Mouse (Mus musculus): ENCODE measurements around the gene Gm12185.
"Not testable (repeated sequence)": the region's sequence is repeated elsewhere in the genome, so short reads cannot be mapped to it uniquely, and the experiment has no call there.

Gene Gm12185

GRCm38 (mm10) chr11:48991740-48992520, at the start of gene Gm12185:
Gene Gm12185 (minus strand): TSS chr11:48992226.
- not testable (repeated sequence) for DNase-seq (ENCODE audit: low spot score in 2 of 2)

DNA sequence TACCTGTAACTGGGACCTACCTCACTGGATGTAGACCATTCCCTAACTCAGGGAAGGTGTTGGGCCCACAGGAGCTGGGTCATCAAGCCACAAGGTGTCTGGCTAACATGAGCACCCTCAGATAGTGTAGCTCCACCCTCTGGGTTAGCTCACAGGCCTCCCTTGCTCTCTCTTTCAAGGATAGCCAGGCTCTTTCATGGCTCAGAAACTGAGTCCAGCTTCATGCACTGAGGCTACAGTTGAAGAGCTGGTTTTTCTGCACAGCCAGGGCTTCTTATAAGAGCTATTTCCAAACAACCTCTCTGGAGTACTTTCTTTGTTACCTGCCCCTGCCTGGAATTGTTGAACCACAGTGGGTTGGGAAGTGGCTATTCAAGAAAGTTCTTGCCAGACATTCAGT, 20.0 kb upstream of the Gm12185 start:
- not testable (repeated sequence) for DNase-seq (ENCODE audit: low spot score in 2 of 2)

- not testable (repeated sequence) for DNase-seq (ENCODE audit: low spot score in 2 of 2)
Observed at GRCm38 (mm10) chr11:49006785-49007184, 14.8 kb upstream of the Gm12185 start.

DNA sequence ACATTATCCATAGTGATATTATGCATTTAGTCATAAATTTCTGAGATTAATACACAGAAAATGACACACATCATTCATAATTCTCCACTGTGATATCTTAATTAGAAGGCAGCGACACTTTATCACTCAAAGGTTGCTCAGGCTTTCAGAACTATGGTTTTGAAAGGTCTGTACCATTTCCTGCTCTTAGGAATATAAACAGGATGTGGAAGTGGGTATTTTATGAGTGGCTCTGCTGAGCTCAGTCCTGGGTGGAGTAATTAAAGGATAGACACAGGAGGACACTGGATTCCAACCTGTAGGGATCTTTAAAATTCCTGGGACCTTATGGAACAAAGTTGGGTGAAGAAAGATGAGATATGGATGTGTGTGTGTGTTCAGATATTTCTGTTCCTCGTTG, 14.3 kb upstream of the Gm12185 start:
- not testable (repeated sequence) for DNase-seq (ENCODE audit: low spot score in 2 of 2)

DNA sequence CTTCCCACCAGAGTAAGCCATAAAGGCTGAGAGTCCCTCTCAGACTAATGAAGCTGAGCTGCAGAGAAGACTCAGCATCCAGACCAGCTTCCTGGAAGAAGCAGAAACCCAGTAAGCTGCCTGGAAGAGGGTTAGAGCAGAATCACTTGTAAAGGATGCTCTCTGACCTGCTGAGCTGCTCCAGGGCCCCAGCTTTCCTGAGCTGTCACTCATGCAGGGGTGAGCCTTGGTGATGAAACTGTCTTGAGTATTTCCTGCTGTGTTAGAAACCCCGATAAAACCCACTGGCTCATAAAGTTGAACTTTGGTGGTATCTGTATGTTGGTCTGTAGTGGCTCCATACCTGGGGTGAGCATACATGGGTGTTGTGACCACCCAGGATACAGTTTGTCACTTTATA, 8.4 kb upstream of the Gm12185 start:
- not testable (repeated sequence) for DNase-seq (ENCODE audit: low spot score in 2 of 2)

DNA sequence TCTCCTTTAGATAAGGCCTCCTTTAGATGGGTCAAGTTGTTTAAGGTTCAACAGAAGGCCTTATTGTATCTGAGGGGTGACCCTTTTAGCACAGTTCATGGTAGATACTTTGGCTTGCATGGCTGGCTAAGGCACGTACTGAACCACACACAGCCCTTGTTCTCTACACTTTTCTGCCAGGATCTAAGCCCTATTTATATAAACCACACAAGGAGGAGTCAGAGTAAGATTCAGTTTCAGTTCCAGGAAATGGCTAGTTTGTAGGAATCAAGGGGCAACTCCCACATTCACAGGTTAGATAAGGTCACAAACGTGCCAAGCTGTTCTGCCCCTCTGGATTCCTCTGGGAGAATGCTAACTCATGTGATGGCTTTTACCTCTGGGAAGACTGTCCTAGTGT, 2.0 kb upstream of the Gm12185 start, which contains the start of gene Tgtp1:
TSS of gene Tgtp1 (minus strand) at position 155 of the 400 bp plus-strand sequence.
- not testable (repeated sequence) for DNase-seq (ENCODE audit: low spot score in 2 of 2)

DNA sequence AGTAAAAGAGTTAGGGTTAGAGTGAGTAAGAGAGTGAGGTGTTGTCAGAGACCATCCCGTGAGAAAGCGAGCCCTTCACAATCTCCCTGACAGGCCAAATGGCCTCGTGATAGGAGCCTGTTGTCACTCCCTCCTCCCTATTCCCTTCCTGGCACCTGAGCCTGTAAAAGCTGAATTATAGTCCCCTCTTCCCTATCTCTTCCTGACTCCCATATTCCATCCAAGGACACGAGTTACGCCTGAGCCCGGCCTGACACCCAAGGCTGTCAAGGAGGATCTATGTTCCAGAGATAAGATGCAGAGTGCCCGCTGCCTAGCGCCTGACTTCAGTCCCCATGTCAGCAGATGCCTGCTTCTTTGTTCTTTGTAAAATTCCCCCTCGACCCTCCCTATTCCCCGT, 1.3 kb upstream of the Gm12185 start:
- not testable (repeated sequence) for DNase-seq (ENCODE audit: low spot score in 2 of 2)

GRCm38 (mm10) chr11:48989981-48990380, 2.0 kb downstream of the Gm12185 start:
- not testable (repeated sequence) for DNase-seq (ENCODE audit: low spot score in 2 of 2)

GRCm38 (mm10) chr11:48988219-48988618, 3.8 kb downstream of the Gm12185 start:
- DNase-seq (ENCODE audit: low spot score in 2 of 2) = not testable (repeated sequence)

GRCm38 (mm10) chr11:48982848-48983247, 9.2 kb downstream of the Gm12185 start:
- not testable (repeated sequence) for DNase-seq (ENCODE audit: low spot score in 2 of 2)

GRCm38 (mm10) chr11:48980052-48980451, 12.0 kb downstream of the Gm12185 start:
- DNase-seq (ENCODE audit: low spot score in 2 of 2) = not testable (repeated sequence)

- DNase-seq (ENCODE audit: low spot score in 2 of 2) = not testable (repeated sequence)
Observed at GRCm38 (mm10) chr11:48979251-48979650, 12.8 kb downstream of the Gm12185 start, which contains the start of gene 9930111J21Rik1. Gene 9930111J21Rik1 (minus strand): TSS chr11:48979398.

- not testable (repeated sequence) for DNase-seq (ENCODE audit: low spot score in 2 of 2)
Observed at GRCm38 (mm10) chr11:48978240-48978939, 13.6 kb downstream of the Gm12185 start, which contains the start of gene Olfr56. Gene Olfr56 (plus strand): TSS chr11:48978889.

GRCm38 (mm10) chr11:48974686-48975085, 17.3 kb downstream of the Gm12185 start:
- DNase-seq (ENCODE audit: low spot score in 2 of 2) = not testable (repeated sequence)

DNA sequence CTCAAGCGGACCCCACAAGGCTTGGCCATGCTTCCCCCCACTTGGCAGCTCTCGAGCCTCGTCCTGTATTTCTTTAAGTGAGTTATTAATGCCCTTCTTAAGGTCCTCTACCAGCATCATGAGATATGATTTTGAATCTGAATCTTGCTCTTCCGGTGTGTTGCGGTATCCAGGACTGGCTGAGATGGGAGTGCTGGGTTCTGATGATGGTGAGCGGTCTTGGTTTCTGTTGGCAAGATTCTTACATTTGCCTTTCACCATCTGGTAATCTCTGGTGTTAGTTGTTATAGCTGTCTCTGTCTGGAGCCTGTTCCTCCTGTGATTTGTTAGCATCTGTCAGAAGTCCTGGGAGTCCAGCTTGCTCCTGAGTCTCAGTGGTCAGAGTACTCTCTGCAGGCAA, 45.9 kb downstream of the Gm12185 start, which contains the start of gene Psme2b:
TSS of gene Psme2b (minus strand) at position 101 of the 400 bp plus-strand sequence.
- DNase-seq (ENCODE audit: low spot score in 2 of 2) = not testable (repeated sequence)

DNA sequence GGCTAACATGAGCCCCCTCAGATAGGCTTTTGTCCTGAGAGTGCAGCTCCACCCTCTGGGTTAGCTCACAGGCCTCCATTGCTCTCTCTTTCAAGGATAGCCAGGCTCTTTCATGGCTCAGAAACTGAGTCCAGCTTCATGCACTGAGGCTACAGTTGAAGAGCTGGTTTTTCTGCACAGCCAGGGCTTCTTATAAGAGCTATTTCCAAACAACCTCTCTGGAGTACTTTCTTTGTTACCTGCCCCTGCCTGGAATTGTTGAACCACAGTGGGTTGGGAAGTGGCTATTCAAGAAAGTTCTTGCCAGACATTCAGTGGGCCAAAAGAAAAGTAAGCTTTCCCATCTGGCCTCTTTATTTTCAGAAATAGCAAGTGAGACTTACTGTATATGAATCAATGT, 52.7 kb downstream of the Gm12185 start:
- DNase-seq (ENCODE audit: low spot score in 2 of 2) = not testable (repeated sequence)

- not testable (repeated sequence) for DNase-seq (ENCODE audit: low spot score in 2 of 2)
Observed at GRCm38 (mm10) chr11:48935291-48935690, 56.7 kb downstream of the Gm12185 start.

GRCm38 (mm10) chr11:48933923-48934322, 58.1 kb downstream of the Gm12185 start:
- not testable (repeated sequence) for DNase-seq (ENCODE audit: low spot score in 2 of 2)

DNA sequence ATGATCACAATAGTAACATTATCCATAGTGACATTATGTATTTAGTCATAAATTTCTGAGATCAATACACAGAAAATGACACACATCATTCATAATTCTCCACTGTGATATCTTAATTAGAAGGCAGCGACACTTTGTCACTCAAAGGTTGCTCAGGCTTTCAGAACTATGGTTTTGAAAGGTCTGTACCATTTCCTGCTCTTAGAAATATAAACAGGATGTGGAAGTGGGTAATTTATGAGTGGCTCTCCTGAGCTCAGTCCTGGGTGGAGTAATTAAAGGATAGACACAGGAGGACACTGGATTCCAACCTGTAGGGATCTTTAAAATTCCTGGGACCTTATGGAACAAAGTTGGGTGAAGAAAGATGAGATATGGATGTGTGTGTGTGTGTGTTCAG, 58.6 kb downstream of the Gm12185 start:
- DNase-seq (ENCODE audit: low spot score in 2 of 2) = not testable (repeated sequence)

GRCm38 (mm10) chr11:48928068-48928467, 64.0 kb downstream of the Gm12185 start:
- not testable (repeated sequence) for DNase-seq (ENCODE audit: low spot score in 2 of 2)

DNA sequence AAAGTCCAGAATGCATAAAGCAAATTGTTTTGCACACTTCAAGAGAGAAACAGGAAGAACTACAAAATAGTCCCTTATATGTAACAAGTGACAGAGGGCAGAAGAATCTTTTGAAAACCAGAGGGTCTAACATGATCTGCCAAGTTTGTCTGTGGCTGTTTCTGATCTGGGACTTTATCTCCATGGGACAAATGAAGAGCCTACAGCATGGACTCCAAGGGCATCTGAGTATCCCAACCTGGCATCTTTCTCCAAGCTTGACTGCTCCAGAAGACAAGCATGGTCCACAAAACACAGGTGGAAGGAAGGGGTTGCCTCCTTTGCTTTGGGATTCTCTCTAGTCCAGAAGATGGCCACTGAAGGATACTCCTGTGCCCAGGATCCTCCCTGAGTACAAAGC, 65.6 kb downstream of the Gm12185 start:
- DNase-seq (ENCODE audit: low spot score in 2 of 2) = not testable (repeated sequence)

DNA sequence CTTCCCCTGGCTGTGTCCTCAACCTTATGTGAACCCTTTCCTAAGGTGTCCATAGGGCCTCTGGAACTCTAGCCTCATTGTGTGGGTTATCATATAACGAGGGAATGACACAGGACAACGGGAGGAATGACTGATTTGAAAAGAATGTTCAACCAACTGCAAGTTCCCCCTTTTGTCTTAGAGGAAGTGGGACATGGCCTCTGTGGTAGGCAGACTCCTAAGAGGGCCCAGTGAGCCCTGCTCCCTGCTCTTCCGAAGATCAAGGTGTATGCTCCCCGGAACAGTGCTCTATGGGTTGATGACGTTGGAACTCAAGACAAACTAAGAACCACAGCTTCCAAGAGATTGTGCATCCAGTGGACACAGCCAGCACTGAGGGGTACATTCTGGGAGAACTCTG, 68.2 kb downstream of the Gm12185 start:
- DNase-seq (ENCODE audit: low spot score in 2 of 2) = not testable (repeated sequence)

Measured in urinary bladder, postnatal 4 days (tissue).